Mouse (Mus musculus): ENCODE data around the gene Tex48. TPM values are rescaled to one million over a fixed set of nuclear protein-coding genes. Genes with fewer than 3 reads are reported as not detected.

Tex48 gene
- total and polyA plus RNA-seq, 3 experiments: not detected

DNA sequence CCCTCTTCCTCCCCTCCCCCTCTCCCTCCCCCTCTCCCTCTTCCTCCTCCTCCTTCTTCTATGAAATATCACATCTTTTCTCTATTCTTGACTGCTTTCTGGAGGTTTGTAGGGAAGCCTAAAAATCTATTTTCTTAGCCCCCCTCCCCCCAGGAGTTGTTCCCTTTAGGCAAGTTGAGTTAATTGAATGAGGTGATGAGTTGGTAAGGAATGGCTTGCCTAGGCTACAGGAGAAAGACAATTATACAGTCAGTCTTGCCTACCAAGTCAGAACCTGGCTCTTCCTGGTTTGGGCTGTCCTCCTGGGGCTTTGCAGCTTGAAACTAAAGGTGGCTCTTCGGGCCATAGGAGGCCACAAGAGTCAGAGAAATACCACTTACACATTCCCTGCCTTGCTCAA lies 37.5 kb upstream of the Tex48 start:
- Histone ChIP-seq H3K4me2 (ENCODE audit: insufficient read depth, low read depth, poor library complexity, severe bottlenecking) (no peak overlapping the region), H3K36me3 (replicated peaks in 1 of 2; ENCODE audit: control insufficient read depth in 1 of 2, insufficient read depth in 1 of 2, low read length in 1 of 2) (no peaks in the 10 kb centered on the region), H3K79me2 (replicated peaks; ENCODE audit: control insufficient read depth, extremely low read depth, insufficient read depth, poor library complexity, severe bottlenecking) (no peaks in the 10 kb centered on the region), H3K9ac (ENCODE audit: insufficient read depth, low read depth) (no peak overlapping the region), H3K9me3 (replicated peaks; ENCODE audit: low read length) (no peaks in the 10 kb centered on the region), H3K27ac (ENCODE audit: insufficient read depth, low read depth) (no peak overlapping the region), H3K4me3 (replicated peaks in 1 of 3; ENCODE audit: low read depth in 2 of 3, low read length in 2 of 3, poor library complexity in 1 of 3) (no peak overlapping the region), H3K4me1 (ENCODE audit: control insufficient read depth in 1 of 2, insufficient read depth in 2 of 2) (no peaks in the 10 kb centered on the region), H3K27me3 (replicated peaks) (peaks cover 13% of the 10 kb centered on the region)
- no peak for DNase-seq (ENCODE audit: extremely low read depth)
- in situ Hi-C loops (cut with MboI; ENCODE audit: low pct_ligation_motif_present, low pct_unique_long_range_greater_than_20kb, low sequenced_read_pairs) (no loop called here), dilution Hi-C loops (cut with MboI; ENCODE audit: extremely low pct_ligation_motif_present, extremely low pct_unique_long_range_greater_than_20kb, low sequenced_read_pairs) (no loop called here)
- TF ChIP-seq E2F4 (IDR thresholded peaks at IDR 0.05; ENCODE audit: insufficient replicate concordance, low read depth, low read length) (no peak), CHD2 (IDR thresholded peaks at IDR 0.05; ENCODE audit: low read length) (no peak), MYC (IDR thresholded peaks at IDR 0.05; ENCODE audit: low read depth, low read length) (no peak), ETS1 (conservative IDR thresholded peaks at IDR 0.05; ENCODE audit: low read depth, low read length) (no peak), PAX5 (IDR thresholded peaks at IDR 0.05; ENCODE audit: low read length) (no peak)

DNA sequence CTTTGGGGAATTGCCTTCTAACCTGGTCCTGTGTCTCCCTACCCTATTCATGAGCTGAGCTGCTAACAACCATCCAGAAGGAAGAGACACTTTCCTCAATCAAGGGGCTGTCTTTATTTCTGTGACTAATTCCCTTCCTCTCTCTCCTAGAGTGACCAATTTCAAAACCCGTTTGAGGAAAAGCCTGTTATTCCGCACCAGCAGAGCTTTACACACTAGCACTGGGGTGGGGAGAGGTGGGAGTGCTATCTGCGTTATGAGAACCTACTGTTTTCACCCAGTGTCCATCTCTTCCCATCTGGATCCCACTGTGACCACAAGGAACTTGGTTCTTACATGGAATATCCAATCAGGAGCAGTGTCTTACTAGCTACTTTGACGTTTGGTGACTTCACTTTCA lies 36.9 kb upstream of the Tex48 start:
- no peak overlapping the region for H3K4me2 ChIP-seq (ENCODE audit: insufficient read depth, low read depth, poor library complexity, severe bottlenecking)
- H3K4me1 ChIP-seq (ENCODE audit: control insufficient read depth in 1 of 2, insufficient read depth in 2 of 2): no peaks in the 10 kb centered on the region
- H3K27me3 ChIP-seq (replicated peaks): peaks cover 13% of the 10 kb centered on the region
- H3K4me3 ChIP-seq (replicated peaks in 1 of 3; ENCODE audit: low read depth in 2 of 3, low read length in 2 of 3, poor library complexity in 1 of 3): no peak overlapping the region
- DNase-seq (ENCODE audit: extremely low read depth): no peak
- H3K9me3 ChIP-seq (replicated peaks; ENCODE audit: low read length): no peaks in the 10 kb centered on the region
- in situ Hi-C loops (cut with MboI; ENCODE audit: low pct_ligation_motif_present, low pct_unique_long_range_greater_than_20kb, low sequenced_read_pairs): no loop called here
- TF ChIP-seq PAX5 (IDR thresholded peaks at IDR 0.05; ENCODE audit: low read length): no peak
- TF ChIP-seq JUND (conservative IDR thresholded peaks at IDR 0.05; ENCODE audit: low read depth, low read length): no peak
- no peak for TF ChIP-seq MYC (IDR thresholded peaks at IDR 0.05; ENCODE audit: low read depth, low read length)
- no peak for TF ChIP-seq MAFK (IDR thresholded peaks at IDR 0.05; ENCODE audit: insufficient replicate concordance, low read length)
- no peak for TF ChIP-seq GABPA (IDR thresholded peaks at IDR 0.05; ENCODE audit: insufficient replicate concordance, low read depth, low read length)
- TF ChIP-seq NELFE (IDR thresholded peaks at IDR 0.05; ENCODE audit: low read depth, low read length): no peak
- no peak for TF ChIP-seq E2F4 (IDR thresholded peaks at IDR 0.05; ENCODE audit: insufficient replicate concordance, low read depth, low read length)
- TF ChIP-seq POLR2A (IDR thresholded peaks at IDR 0.05; ENCODE audit: low read depth, low read length): no peak
- no peak for TF ChIP-seq ZC3H11A (IDR thresholded peaks at IDR 0.05; ENCODE audit: low read depth, low read length)
- no peak for TF ChIP-seq KAT2A (IDR thresholded peaks at IDR 0.05; ENCODE audit: insufficient replicate concordance, low read length)
- no peak for TF ChIP-seq ELF1 (IDR thresholded peaks at IDR 0.05; ENCODE audit: low read depth, low read length)
- no peak for TF ChIP-seq TBP (conservative IDR thresholded peaks at IDR 0.05; ENCODE audit: low read depth, low read length)
- TF ChIP-seq CTCF (conservative IDR thresholded peaks at IDR 0.05 in 1 of 2, IDR thresholded peaks at IDR 0.05 in 1 of 2; ENCODE audit: low read depth in 2 of 2, low read length in 2 of 2): no peak
- TF ChIP-seq CHD2 (IDR thresholded peaks at IDR 0.05; ENCODE audit: low read length): no peak
- dilution Hi-C loops (cut with MboI; ENCODE audit: extremely low pct_ligation_motif_present, extremely low pct_unique_long_range_greater_than_20kb, low sequenced_read_pairs): no loop called here
- H3K27ac ChIP-seq (ENCODE audit: insufficient read depth, low read depth): no peak overlapping the region
- H3K9ac ChIP-seq (ENCODE audit: insufficient read depth, low read depth): no peak overlapping the region
- no peaks in the 10 kb centered on the region for H3K36me3 ChIP-seq (replicated peaks in 1 of 2; ENCODE audit: control insufficient read depth in 1 of 2, insufficient read depth in 1 of 2, low read length in 1 of 2)
- H3K79me2 ChIP-seq (replicated peaks; ENCODE audit: control insufficient read depth, extremely low read depth, insufficient read depth, poor library complexity, severe bottlenecking): no peaks in the 10 kb centered on the region

- H3K27ac ChIP-seq (ENCODE audit: insufficient read depth, low read depth): no peak overlapping the region
- no peak overlapping the region for H3K4me3 ChIP-seq (replicated peaks in 1 of 3; ENCODE audit: low read depth in 2 of 3, low read length in 2 of 3, poor library complexity in 1 of 3)
- H3K4me1 ChIP-seq (ENCODE audit: control insufficient read depth in 1 of 2, insufficient read depth in 2 of 2): no peaks in the 10 kb centered on the region
- H3K36me3 ChIP-seq (replicated peaks in 1 of 2; ENCODE audit: control insufficient read depth in 1 of 2, insufficient read depth in 1 of 2, low read length in 1 of 2): no peaks in the 10 kb centered on the region
- dilution Hi-C loops (cut with MboI; ENCODE audit: extremely low pct_ligation_motif_present, extremely low pct_unique_long_range_greater_than_20kb, low sequenced_read_pairs) (no loop called here), in situ Hi-C loops (cut with MboI; ENCODE audit: low pct_ligation_motif_present, low pct_unique_long_range_greater_than_20kb, low sequenced_read_pairs) (no loop called here)
- H3K9me3 ChIP-seq (replicated peaks; ENCODE audit: low read length): no peaks in the 10 kb centered on the region
- no peak for DNase-seq (ENCODE audit: extremely low read depth)
- H3K27me3 ChIP-seq (replicated peaks): no peaks in the 10 kb centered on the region
- no peaks in the 10 kb centered on the region for H3K79me2 ChIP-seq (replicated peaks; ENCODE audit: control insufficient read depth, extremely low read depth, insufficient read depth, poor library complexity, severe bottlenecking)
- no peak overlapping the region for H3K9ac ChIP-seq (ENCODE audit: insufficient read depth, low read depth)
- H3K4me2 ChIP-seq (ENCODE audit: insufficient read depth, low read depth, poor library complexity, severe bottlenecking): no peak overlapping the region
- no peak for TF ChIP-seq MAX (IDR thresholded peaks at IDR 0.05; ENCODE audit: low read length)
- TF ChIP-seq PAX5 (IDR thresholded peaks at IDR 0.05; ENCODE audit: low read length): no peak
- no peak for TF ChIP-seq MAFK (IDR thresholded peaks at IDR 0.05; ENCODE audit: insufficient replicate concordance, low read length)
- TF ChIP-seq JUND (conservative IDR thresholded peaks at IDR 0.05; ENCODE audit: low read depth, low read length): no peak
- no peak for TF ChIP-seq CHD2 (IDR thresholded peaks at IDR 0.05; ENCODE audit: low read length)
- no peak for TF ChIP-seq MEF2A (IDR thresholded peaks at IDR 0.05; ENCODE audit: borderline replicate concordance, low read depth, low read length)
- no peak for TF ChIP-seq BHLHE40 (IDR thresholded peaks at IDR 0.05; ENCODE audit: low read depth, low read length)
- TF ChIP-seq RCOR1 (conservative IDR thresholded peaks at IDR 0.05; ENCODE audit: low read depth, low read length): no peak
- no peak for TF ChIP-seq JUN (IDR thresholded peaks at IDR 0.05; ENCODE audit: insufficient read depth, low read depth, low read length)
- TF ChIP-seq SIN3A (IDR thresholded peaks at IDR 0.05; ENCODE audit: low read length): no peak
- TF ChIP-seq CTCF (conservative IDR thresholded peaks at IDR 0.05 in 1 of 2, IDR thresholded peaks at IDR 0.05 in 1 of 2; ENCODE audit: low read depth in 2 of 2, low read length in 2 of 2): peak in 1 of 2 experiments; percentile 61; a peak in 2 of 4 replicates
- no peak for TF ChIP-seq HCFC1 (IDR thresholded peaks at IDR 0.05; ENCODE audit: low read depth, low read length)
- no peak for TF ChIP-seq NRF1 (IDR thresholded peaks at IDR 0.05; ENCODE audit: low read depth, low read length)
- peak; percentile 69 for TF ChIP-seq SMC3 (IDR thresholded peaks at IDR 0.05; ENCODE audit: low read depth, low read length)
- TF ChIP-seq EP300 (IDR thresholded peaks at IDR 0.05; ENCODE audit: low read length): no peak
- TF ChIP-seq MAZ (IDR thresholded peaks at IDR 0.05; ENCODE audit: low read depth, low read length): no peak
Observed at GRCm38 (mm10) chr4:63654381-63654780, 32.2 kb upstream of the Tex48 start.

Measured in CH12.LX (cell line).